Mouse (Mus musculus) kidney, adult 2 months (tissue): ENCODE measurements around the gene Armc7. TPM values are rescaled to one million over a fixed set of nuclear protein-coding genes. Genes with fewer than 3 reads are reported as not detected.
"Not testable (repeated sequence)": the region's sequence is repeated elsewhere in the genome, so short reads cannot be mapped to it uniquely, and the experiment has no call there.

Experiments
- DNase-seq: peaks from one replicate; pipeline ENCODE4 v3.0.0; 2021
- H3K27ac ChIP-seq: fragments of 200-500 bp; 2 replicates; pipeline ENCODE4 v1.5.1; 2012; ENCODE audit warnings: low read depth, low read length, control low read depth, inconsistent platforms; ENCODE audit not compliant: insufficient read depth
- H3K27me3 ChIP-seq: fragments of 200-500 bp; replicated peaks from 2 replicates; pipeline ENCODE4 v1.6.1; 2012; ENCODE audit warnings: mild to moderate bottlenecking, moderate library complexity, low read length, inconsistent platforms; ENCODE audit not compliant: control insufficient read depth, insufficient read depth
- H3K36me3 ChIP-seq: fragments of 200-500 bp; 2 replicates; pipeline ENCODE4 v1.6.1; 2012; ENCODE audit warnings: mild to moderate bottlenecking, moderate library complexity, low read length, inconsistent platforms; ENCODE audit not compliant: control insufficient read depth, insufficient read depth
- H3K4me1 ChIP-seq: fragments of 200-500 bp; 2 replicates; pipeline ENCODE4 v1.6.1; 2011; ENCODE audit warnings: low read length; ENCODE audit not compliant: control insufficient read depth, insufficient read depth
- H3K4me3 ChIP-seq: fragments of 200-500 bp; 2 replicates; pipeline ENCODE4 v1.5.1; 2011; ENCODE audit warnings: mild to moderate bottlenecking, low read depth, low read length, control low read depth; ENCODE audit not compliant: insufficient read depth
- CTCF ChIP-seq: fragments of 200-500 bp; conservative IDR thresholded peaks from 2 replicates; pipeline ENCODE4 v1.5.1; 2011; ENCODE audit warnings: low read depth, mild to moderate bottlenecking, control low read depth, low read length, moderate library complexity, mixed read lengths; ENCODE audit not compliant: insufficient read depth, insufficient read length
- POLR2A ChIP-seq: fragments of 200-500 bp; IDR thresholded peaks from one replicate; pipeline ENCODE4 v1.6.1; 2011; ENCODE audit warnings: low read depth, low read length, control low read depth
- WGBS: fragments of 180-500 bp; shearing (Covaris S2); methylation state at CpG from one replicate; pipeline ENCODE4 v1.1.7; 2018; 5-methylcytosine and 5-hydroxymethylcytosine counted together
- polyA plus RNA-seq: library from polyadenylated mRNA; depleted of rRNA; stranded (reverse); fragments of >200 nt; gene quantifications from 2 replicates; pipeline ENCODE4 v1.2.3, GENCODE M21; 2012

Gene Armc7
- polyA plus RNA-seq, 1 experiment, result 7.3 TPM

GRCm38 (mm10) chr11:115464851-115465250 is 10.6 kb upstream of the Armc7 start:
- WGBS, result 66% methylated on average over 8 of the region's 8 CpGs
- no peaks in the 10 kb centered on the region for H3K27me3 ChIP-seq
- TF ChIP-seq POLR2A, result no peak
- TF ChIP-seq CTCF, result no peak
- no peak overlapping the region; the same call in 1 of the 2 replicates for H3K27ac ChIP-seq
- peak overlapping the region; percentile 19 for H3K4me3 ChIP-seq
- no peak for DNase-seq
- H3K4me1 ChIP-seq, result no peaks in the 10 kb centered on the region
- H3K36me3 ChIP-seq, result no peaks in the 10 kb centered on the region

DNA sequence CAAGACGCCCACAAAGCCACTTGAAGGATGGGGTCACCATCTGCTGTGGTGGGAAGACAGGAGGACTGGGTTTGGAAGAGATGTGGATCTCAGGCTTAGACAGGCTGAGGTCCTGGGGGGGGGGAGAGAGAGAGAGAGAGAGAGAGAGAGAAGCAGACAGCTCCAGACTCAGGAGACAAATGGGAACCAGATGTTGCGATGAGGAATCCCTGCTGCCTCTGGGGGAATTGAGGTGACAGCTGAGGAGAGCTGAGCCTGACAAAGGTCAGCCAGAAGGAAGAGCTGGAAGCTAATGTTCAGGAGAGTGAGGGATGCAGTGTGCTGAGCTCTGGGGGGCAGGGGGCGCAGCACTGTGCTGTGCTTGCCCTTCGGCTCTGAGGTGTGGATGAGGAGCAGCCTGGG is 8.2 kb upstream of the Armc7 start:
- Histone ChIP-seq H3K4me1 (peaks cover 5% of the 10 kb centered on the region; the same call in 1 of the 2 replicates), H3K4me3 (no peak overlapping the region), H3K36me3 (peaks cover 2% of the 10 kb centered on the region; the same call in 1 of the 2 replicates), H3K27ac (no peak overlapping the region), H3K27me3 (no peaks in the 10 kb centered on the region)
- TF ChIP-seq CTCF (no peak), POLR2A (no peak)
- 62% methylated on average over 4 of the region's 4 CpGs for WGBS
- no peak for DNase-seq

GRCm38 (mm10) chr11:115472183-115472582 is 3.3 kb upstream of the Armc7 start:
- H3K36me3 ChIP-seq, result peaks cover 2% of the 10 kb centered on the region; the same call in 1 of the 2 replicates
- 53% methylated on average over 7 of the region's 7 CpGs for WGBS
- DNase-seq, result peak; percentile 39
- no peaks in the 10 kb centered on the region for H3K27me3 ChIP-seq
- peak overlapping the region; percentile 76 for H3K27ac ChIP-seq
- peaks cover 28% of the 10 kb centered on the region for H3K4me1 ChIP-seq
- H3K4me3 ChIP-seq, result no peak overlapping the region
- no peak for TF ChIP-seq CTCF
- TF ChIP-seq POLR2A, result no peak

GRCm38 (mm10) chr11:115473626-115474275 is 1.7 kb upstream of the Armc7 start:
- peak; percentile 97 for DNase-seq

DNA sequence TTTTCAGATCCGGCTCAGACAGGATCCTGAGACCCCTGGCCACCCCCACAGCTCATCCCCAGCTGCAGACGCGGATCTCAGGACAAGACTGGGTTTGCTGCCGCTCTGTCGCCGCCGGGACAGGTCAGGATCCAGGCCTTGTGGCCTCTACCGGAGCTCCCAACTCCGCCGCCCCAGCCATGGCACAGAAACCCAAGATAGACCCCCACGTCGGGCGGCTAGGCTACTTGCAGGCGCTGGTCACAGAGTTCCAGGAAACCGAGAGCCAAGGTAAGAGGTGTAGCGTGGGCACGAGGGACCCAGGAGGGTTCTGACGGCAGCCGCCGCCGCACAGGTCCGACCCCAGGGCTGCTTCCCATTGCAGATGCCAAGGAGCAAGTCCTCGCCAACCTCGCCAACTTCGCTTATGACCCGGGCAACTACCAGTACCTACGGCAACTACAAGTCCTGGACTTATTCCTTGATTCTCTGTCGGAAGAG is 331 bp downstream of the Armc7 start:
- TF ChIP-seq POLR2A (no peak), CTCF (no peak)
- 4% methylated on average over 28 of the region's 28 CpGs for WGBS

More at GRCm38 (mm10) chr11:115473626-115474275, 1.7 kb upstream of the Armc7 start:
- H3K4me1 ChIP-seq, result peaks cover 28% of the 10 kb centered on the region
- H3K27ac ChIP-seq, result peak overlapping the region; percentile 89
- TF ChIP-seq CTCF, result peak; percentile 99; the same call in 1 of the 2 replicates
- no peak for TF ChIP-seq POLR2A
- H3K27me3 ChIP-seq, result no peaks in the 10 kb centered on the region
- peak overlapping the region; percentile 1; the same call in 1 of the 2 replicates for H3K4me3 ChIP-seq
- 12% methylated on average over 15 of the region's 15 CpGs for WGBS
- peaks cover 2% of the 10 kb centered on the region; the same call in 1 of the 2 replicates for H3K36me3 ChIP-seq

DNA sequence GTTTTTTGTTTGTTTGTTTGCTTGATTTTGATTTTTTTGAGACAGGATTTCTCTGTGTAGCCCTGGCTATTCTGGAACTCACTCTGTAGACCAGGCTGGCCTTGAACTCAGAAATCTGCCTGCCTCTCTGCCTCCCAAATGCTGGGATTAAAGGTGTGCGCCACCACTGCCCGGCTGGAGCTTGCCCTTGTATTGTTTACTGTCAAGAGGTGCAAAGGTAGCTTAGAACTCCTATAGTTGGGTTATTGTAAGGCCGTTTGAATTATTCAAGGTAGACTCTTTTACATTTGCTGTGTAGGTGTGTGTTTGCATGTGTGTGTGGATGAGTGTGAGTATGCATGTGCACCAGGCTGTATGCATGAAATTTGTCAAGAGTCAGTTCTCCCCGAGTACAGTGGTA is 1.2 kb downstream of the Armc7 start:
- not testable (repeated sequence) for H3K4me3 ChIP-seq, H3K27ac ChIP-seq, H3K36me3 ChIP-seq, H3K27me3 ChIP-seq, DNase-seq
- peaks cover 28% of the 10 kb centered on the region for H3K4me1 ChIP-seq
- 79% methylated on average over 4 of the region's 4 CpGs for WGBS

More for the DNA sequence above, 331 bp downstream of the Armc7 start:
- Histone ChIP-seq H3K4me1 (peaks cover 28% of the 10 kb centered on the region), H3K4me3 (peak overlapping the region; percentile 85), H3K36me3 (no peaks in the 10 kb centered on the region), H3K27ac (no peak overlapping the region), H3K27me3 (no peaks in the 10 kb centered on the region)
- no peak for DNase-seq

DNA sequence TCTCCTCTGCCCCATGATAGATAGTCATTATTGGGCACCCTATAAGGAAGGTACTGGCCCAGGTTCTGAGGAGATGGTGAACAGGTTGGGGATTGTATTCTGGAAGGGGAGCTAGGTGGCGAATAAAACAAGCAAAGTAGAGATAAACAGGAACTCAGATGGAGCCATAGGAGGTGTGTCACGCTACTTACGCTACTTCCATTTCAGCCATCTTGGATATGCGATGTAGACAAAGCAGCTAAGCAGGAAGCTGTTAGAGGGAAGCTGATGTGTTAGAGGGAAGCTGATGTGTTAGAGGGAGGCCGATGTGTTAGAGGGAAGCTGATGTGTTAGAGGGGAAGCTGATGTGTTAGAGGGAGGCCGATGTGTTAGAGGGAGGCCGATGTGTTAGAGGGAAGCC is 1.9 kb downstream of the Armc7 start:
- H3K4me3 ChIP-seq, H3K27ac ChIP-seq, DNase-seq, H3K36me3 ChIP-seq, H3K27me3 ChIP-seq: not testable (repeated sequence)
- H3K4me1 ChIP-seq, result peaks cover 21% of the 10 kb centered on the region
- 82% methylated on average over 7 of the region's 7 CpGs for WGBS
